Mouse (Mus musculus): ENCODE results near the gene Nedd8. TPM values are rescaled to one million over a fixed set of nuclear protein-coding genes. Genes with fewer than 3 reads are reported as not detected.

Gene Nedd8
- polyA plus RNA-seq, 1 experiment: 361 TPM

DNA sequence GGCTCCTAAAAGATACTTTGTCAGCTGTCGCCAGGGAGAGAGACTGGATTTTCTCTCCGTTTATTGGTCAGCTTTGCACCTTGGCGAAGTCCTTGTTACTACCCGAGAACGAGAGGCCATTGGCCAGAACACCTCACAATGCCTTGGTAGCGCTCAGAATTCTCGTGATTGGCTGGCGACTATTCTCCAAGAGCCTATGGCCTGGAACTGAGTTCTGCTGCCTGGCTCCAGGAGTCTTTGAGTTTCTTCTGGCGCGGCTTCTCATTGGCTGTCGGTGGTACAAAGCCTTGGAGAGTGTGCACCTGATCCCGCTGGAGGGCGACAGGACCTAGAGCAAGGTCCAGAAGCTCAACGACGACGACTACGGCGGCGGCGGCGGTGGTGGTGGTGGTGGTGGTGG, 54.1 kb downstream of the Nedd8 start, which contains the start of gene Rec8:
Rec8 (plus strand) TSS at position 216 of the 400 bp plus-strand sequence.
- H3K27me3 ChIP-seq (ENCODE audit: control insufficient read depth, insufficient read depth, insufficient read length): no peaks in the 10 kb centered on the region
- no peaks in the 10 kb centered on the region for H3K79me2 ChIP-seq (ENCODE audit: control insufficient read depth, insufficient read depth)
- no peak within 1 kb of the TSS for H3ac ChIP-seq (ENCODE audit: control insufficient read depth, insufficient read length)
- H3K36me3 ChIP-seq (ENCODE audit: control insufficient read depth, insufficient read depth): no peaks in the 10 kb centered on the region
- H3K4me3 ChIP-seq: no peak within 1 kb of the TSS
- TF ChIP-seq SRF (IDR thresholded peaks at IDR 0.05; ENCODE audit: control insufficient read depth, insufficient read length, low read depth) (no peak), TCF3 (IDR thresholded peaks at IDR 0.05; ENCODE audit: insufficient read length, low read depth) (no peak), POLR2A (IDR thresholded peaks at IDR 0.05; ENCODE audit: insufficient read length, low read depth) (no peak), CEBPB (IDR thresholded peaks at IDR 0.05; ENCODE audit: insufficient read depth, poor library complexity, severe bottlenecking) (no peak), E2F4 (IDR thresholded peaks at IDR 0.05; ENCODE audit: insufficient read depth) (no peak), USF1 (IDR thresholded peaks at IDR 0.05; ENCODE audit: low read depth) (no peak), REST (IDR thresholded peaks at IDR 0.05; ENCODE audit: insufficient read depth, insufficient read length) (no peak), MAX (IDR thresholded peaks at IDR 0.05; ENCODE audit: low read depth) (no peak), MYOG (IDR thresholded peaks at IDR 0.05; ENCODE audit: control insufficient read depth in 1 of 3, insufficient read depth in 1 of 3, insufficient read length in 2 of 3, low read depth in 2 of 3) (no peak)
- H3K4me2 ChIP-seq (ENCODE audit: low read depth): no peak within 1 kb of the TSS

- no peaks in the 10 kb centered on the region for H3K36me3 ChIP-seq (ENCODE audit: control insufficient read depth, insufficient read depth)
These were observed 55.1 kb downstream of the Nedd8 start for GRCm38 (mm10) chr14:55616844-55617243.

DNA sequence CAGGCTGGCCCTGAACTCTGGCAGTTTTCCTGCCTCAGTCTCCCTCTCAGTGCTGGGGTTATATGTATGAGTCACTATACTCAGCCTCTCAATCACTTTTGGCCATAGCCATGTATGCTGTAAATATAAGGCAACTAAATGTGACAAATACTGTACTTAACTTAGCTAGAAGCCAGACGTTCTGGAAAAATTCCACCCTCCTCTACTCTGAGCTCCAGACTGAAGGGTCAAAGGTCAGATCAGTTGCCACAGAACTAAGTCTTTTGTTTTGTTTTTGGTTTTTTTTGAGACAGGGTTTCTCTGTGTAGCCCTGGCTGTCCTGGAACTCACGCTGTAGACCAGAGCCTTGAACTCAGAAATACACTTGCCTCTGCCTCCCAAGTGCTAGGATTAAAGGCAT, 56.0 kb downstream of the Nedd8 start:
- no peak overlapping the region for H3K4me3 ChIP-seq
- H3K27me3 ChIP-seq (ENCODE audit: control insufficient read depth, insufficient read depth, insufficient read length): no peaks in the 10 kb centered on the region
- TF ChIP-seq SRF (IDR thresholded peaks at IDR 0.05; ENCODE audit: control insufficient read depth, insufficient read length, low read depth) (no peak), POLR2AphosphoS2 (IDR thresholded peaks at IDR 0.05; ENCODE audit: insufficient read length, low read depth) (no peak), POLR2A (IDR thresholded peaks at IDR 0.05; ENCODE audit: insufficient read length, low read depth) (no peak), MAX (IDR thresholded peaks at IDR 0.05; ENCODE audit: low read depth) (no peak), E2F4 (IDR thresholded peaks at IDR 0.05; ENCODE audit: insufficient read depth) (no peak), MYOD1 (IDR thresholded peaks at IDR 0.05; ENCODE audit: control insufficient read depth in 1 of 3, insufficient read length in 2 of 3, low read depth in 2 of 3) (no peak), USF1 (IDR thresholded peaks at IDR 0.05; ENCODE audit: low read depth) (no peak), REST (IDR thresholded peaks at IDR 0.05; ENCODE audit: insufficient read depth, insufficient read length) (no peak), TCF3 (IDR thresholded peaks at IDR 0.05; ENCODE audit: insufficient read length, low read depth) (no peak), TCF12 (IDR thresholded peaks at IDR 0.05; ENCODE audit: insufficient read depth, poor library complexity, severe bottlenecking) (no peak), MYOG (IDR thresholded peaks at IDR 0.05; ENCODE audit: control insufficient read depth in 1 of 3, insufficient read depth in 1 of 3, insufficient read length in 2 of 3, low read depth in 2 of 3) (no peak), CEBPB (IDR thresholded peaks at IDR 0.05; ENCODE audit: insufficient read depth, poor library complexity, severe bottlenecking) (no peak)
- H3K36me3 ChIP-seq (ENCODE audit: control insufficient read depth, insufficient read depth): no peaks in the 10 kb centered on the region
- no peaks in the 10 kb centered on the region for H3K79me2 ChIP-seq (ENCODE audit: control insufficient read depth, insufficient read depth)
- no peak overlapping the region for H3K4me2 ChIP-seq (ENCODE audit: low read depth)
- no peak overlapping the region for H3ac ChIP-seq (ENCODE audit: control insufficient read depth, insufficient read length)

More at GRCm38 (mm10) chr14:55616844-55617243, 55.1 kb downstream of the Nedd8 start:
- TF ChIP-seq E2F4 (IDR thresholded peaks at IDR 0.05; ENCODE audit: insufficient read depth): no peak
- no peak for TF ChIP-seq TCF12 (IDR thresholded peaks at IDR 0.05; ENCODE audit: insufficient read depth, poor library complexity, severe bottlenecking)
- TF ChIP-seq POLR2AphosphoS2 (IDR thresholded peaks at IDR 0.05; ENCODE audit: insufficient read length, low read depth): no peak
- TF ChIP-seq MAX (IDR thresholded peaks at IDR 0.05; ENCODE audit: low read depth): no peak
- TF ChIP-seq POLR2A (IDR thresholded peaks at IDR 0.05; ENCODE audit: insufficient read length, low read depth): no peak
- no peak for TF ChIP-seq MYOD1 (IDR thresholded peaks at IDR 0.05; ENCODE audit: control insufficient read depth in 1 of 3, insufficient read length in 2 of 3, low read depth in 2 of 3)
- TF ChIP-seq CEBPB (IDR thresholded peaks at IDR 0.05; ENCODE audit: insufficient read depth, poor library complexity, severe bottlenecking): no peak
- no peak for TF ChIP-seq USF1 (IDR thresholded peaks at IDR 0.05; ENCODE audit: low read depth)
- TF ChIP-seq MYOG (IDR thresholded peaks at IDR 0.05; ENCODE audit: control insufficient read depth in 1 of 3, insufficient read depth in 1 of 3, insufficient read length in 2 of 3, low read depth in 2 of 3): no peak
- no peak for TF ChIP-seq REST (IDR thresholded peaks at IDR 0.05; ENCODE audit: insufficient read depth, insufficient read length)
- no peak for TF ChIP-seq SRF (IDR thresholded peaks at IDR 0.05; ENCODE audit: control insufficient read depth, insufficient read length, low read depth)
- no peak for TF ChIP-seq TCF3 (IDR thresholded peaks at IDR 0.05; ENCODE audit: insufficient read length, low read depth)
- Histone ChIP-seq H3K4me3 (no peak overlapping the region), H3K4me2 (ENCODE audit: low read depth) (no peak overlapping the region), H3K27me3 (ENCODE audit: control insufficient read depth, insufficient read depth, insufficient read length) (no peaks in the 10 kb centered on the region), H3K79me2 (ENCODE audit: control insufficient read depth, insufficient read depth) (no peaks in the 10 kb centered on the region), H3ac (ENCODE audit: control insufficient read depth, insufficient read length) (no peak overlapping the region)

DNA sequence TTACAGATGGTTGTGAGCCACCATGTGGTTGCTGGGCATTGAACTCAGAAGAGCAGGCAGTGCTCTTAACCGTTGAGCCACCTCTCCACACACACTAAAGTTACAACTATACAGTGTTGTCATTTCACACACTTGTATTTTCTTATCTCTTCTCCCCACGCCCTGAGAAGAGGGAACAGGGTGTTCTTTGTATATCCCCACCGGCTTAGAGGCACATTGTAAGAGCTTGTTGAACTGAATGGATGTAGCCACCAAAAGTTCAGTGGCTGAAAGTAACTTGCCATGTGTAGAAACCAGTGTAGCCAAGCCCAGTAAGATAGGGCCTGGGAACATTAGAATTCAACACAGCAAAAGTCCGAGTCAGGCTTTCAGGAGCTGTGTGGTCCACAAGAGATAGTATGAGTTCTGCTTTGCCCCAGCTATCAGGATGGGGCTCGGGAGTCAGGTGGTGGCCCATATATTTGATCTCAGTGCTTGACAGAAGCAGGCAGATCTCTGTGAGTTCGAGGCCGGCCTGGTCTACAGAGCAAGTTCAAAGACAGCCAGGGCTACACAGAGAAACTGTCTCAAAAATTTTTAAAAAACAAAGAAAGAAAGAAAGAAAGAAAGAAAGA, 57.3 kb downstream of the Nedd8 start:
- Histone ChIP-seq H3K27me3 (ENCODE audit: control insufficient read depth, insufficient read depth, insufficient read length) (no peaks in the 10 kb centered on the region), H3K79me2 (ENCODE audit: control insufficient read depth, insufficient read depth) (no peaks in the 10 kb centered on the region), H3ac (ENCODE audit: control insufficient read depth, insufficient read length) (no peak overlapping the region), H3K36me3 (ENCODE audit: control insufficient read depth, insufficient read depth) (peaks cover 2% of the 10 kb centered on the region), H3K4me2 (ENCODE audit: low read depth) (no peak overlapping the region), H3K4me3 (no peak overlapping the region)
- TF ChIP-seq POLR2AphosphoS2 (IDR thresholded peaks at IDR 0.05; ENCODE audit: insufficient read length, low read depth) (no peak), POLR2A (IDR thresholded peaks at IDR 0.05; ENCODE audit: insufficient read length, low read depth) (no peak), TCF3 (IDR thresholded peaks at IDR 0.05; ENCODE audit: insufficient read length, low read depth) (no peak), MYOD1 (IDR thresholded peaks at IDR 0.05; ENCODE audit: control insufficient read depth in 1 of 3, insufficient read length in 2 of 3, low read depth in 2 of 3) (no peak), USF1 (IDR thresholded peaks at IDR 0.05; ENCODE audit: low read depth) (no peak), CEBPB (IDR thresholded peaks at IDR 0.05; ENCODE audit: insufficient read depth, poor library complexity, severe bottlenecking) (no peak), MYOG (IDR thresholded peaks at IDR 0.05; ENCODE audit: control insufficient read depth in 1 of 3, insufficient read depth in 1 of 3, insufficient read length in 2 of 3, low read depth in 2 of 3) (no peak), SRF (IDR thresholded peaks at IDR 0.05; ENCODE audit: control insufficient read depth, insufficient read length, low read depth) (no peak), REST (IDR thresholded peaks at IDR 0.05; ENCODE audit: insufficient read depth, insufficient read length) (no peak), MAX (IDR thresholded peaks at IDR 0.05; ENCODE audit: low read depth) (no peak), TCF12 (IDR thresholded peaks at IDR 0.05; ENCODE audit: insufficient read depth, poor library complexity, severe bottlenecking) (no peak), E2F4 (IDR thresholded peaks at IDR 0.05; ENCODE audit: insufficient read depth) (no peak)

Measured in myocyte (in vitro differentiated cells).